7 mouse cellular contexts compared by ENCODE assay signal in the genomic region with DNA sequence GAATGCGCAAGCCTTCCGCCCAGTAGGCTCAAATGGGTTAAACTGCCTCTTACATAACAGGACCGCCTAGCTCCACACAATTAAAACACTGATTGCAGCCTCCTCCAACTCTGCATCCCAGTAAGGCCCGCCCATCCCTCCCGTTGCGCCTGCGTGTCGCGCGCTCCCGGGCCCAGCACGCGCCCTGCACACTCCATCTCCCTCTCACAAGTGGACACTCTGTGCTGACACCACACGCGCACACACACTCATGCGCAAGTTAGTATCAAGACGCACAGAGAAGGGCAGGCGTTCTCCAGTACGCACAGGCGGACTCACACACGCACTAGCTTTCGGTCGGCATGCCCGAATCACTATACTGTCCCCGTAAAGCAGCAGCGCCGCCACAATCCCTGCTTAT. TPM values are rescaled to one million over a fixed set of nuclear protein-coding genes. Genes with fewer than 3 reads are reported as not detected.
A peak's percentile ranks its signal among the peaks of the same experiment; 100 is the strongest.
DNase-seq lines count a peak whose midpoint lies in the region; ATAC-seq and TF ChIP-seq lines count a peak whose summit lies in the region.

No protein-coding gene starts in this region.

- H3K4me2 ChIP-seq in heart, embryonic 11.5 days, result peak overlapping the region; percentile 93
- H3K4me2 ChIP-seq in kidney, embryonic 16.5 days (replicated peaks; ENCODE audit: low read depth, low read length), result peak overlapping the region; percentile 75
- peak overlapping the region; percentile 90 for H3K4me2 ChIP-seq in limb, embryonic 15.5 days
- no peak overlapping the region for H3K4me2 ChIP-seq in myocyte (ENCODE audit: low read depth)

- no peaks in the 10 kb centered on the region for H3K79me2 ChIP-seq in myocyte (ENCODE audit: control insufficient read depth, insufficient read depth)

- 0 out of 2 replicates have a peak, but pooled peaks have one; percentile 0 for TF ChIP-seq CTCF in embryonic fibroblast, embryonic 13.5 days (IDR thresholded peaks at IDR 0.05; ENCODE audit: borderline replicate concordance, insufficient read depth, low read length)

- peaks cover 38% of the 10 kb centered on the region for H3K27me3 ChIP-seq in heart, embryonic 11.5 days (ENCODE audit: control insufficient read depth, insufficient read depth, low read length)
- H3K27me3 ChIP-seq in kidney, embryonic 16.5 days (ENCODE audit: insufficient read depth, low read length), result peaks cover 28% of the 10 kb centered on the region
- H3K27me3 ChIP-seq in limb, embryonic 15.5 days, result peaks cover 24% of the 10 kb centered on the region
- no peaks in the 10 kb centered on the region for H3K27me3 ChIP-seq in myocyte (ENCODE audit: control insufficient read depth, insufficient read depth, insufficient read length)

- DNase-seq in brain, adult 2 months (ENCODE audit: low read depth, low spot score), result peak; percentile 99
- peak; percentile 80 for DNase-seq in testis, postnatal 14 days (ENCODE audit: low spot score)

- H3K27ac ChIP-seq in embryonic fibroblast, embryonic 13.5 days (ENCODE audit: insufficient read depth, low read length), result no peak overlapping the region
- H3K27ac ChIP-seq in heart, embryonic 11.5 days (ENCODE audit: low read depth, low read length), result no peak overlapping the region
- peak overlapping the region; percentile 82; the same call in 1 of the 2 replicates for H3K27ac ChIP-seq in kidney, embryonic 16.5 days (ENCODE audit: low read length)
- peak overlapping the region; percentile 85 for H3K27ac ChIP-seq in limb, embryonic 15.5 days

- peak; percentile 76 for ATAC-seq in heart, embryonic 11.5 days (replicated peaks; ENCODE audit: insufficient number of reproducible peaks, low FRiP score, low TSS enrichment)
- ATAC-seq in kidney, embryonic 16.5 days (ENCODE audit: low FRiP score, low TSS enrichment), result peak; percentile 91
- peak; percentile 79 for ATAC-seq in limb, embryonic 15.5 days (ENCODE audit: insufficient number of reproducible peaks, low FRiP score, low TSS enrichment, low read depth)

- H3K9ac ChIP-seq in heart, embryonic 11.5 days (ENCODE audit: low read depth, low read length), result peak overlapping the region; percentile 61; the same call in 1 of the 2 replicates
- H3K9ac ChIP-seq in kidney, embryonic 16.5 days (replicated peaks; ENCODE audit: low read length), result peak overlapping the region; percentile 64
- no peak overlapping the region; the same call in 1 of the 2 replicates for H3K9ac ChIP-seq in limb, embryonic 15.5 days

- peak; percentile 92 for TF ChIP-seq POLR2A in embryonic fibroblast, embryonic 13.5 days (IDR thresholded peaks at IDR 0.05; ENCODE audit: low read depth, low read length)
- peak; percentile 32 for TF ChIP-seq POLR2A in myocyte (IDR thresholded peaks at IDR 0.05; ENCODE audit: insufficient read length, low read depth)

- H3K36me3 ChIP-seq in heart, embryonic 11.5 days (ENCODE audit: control insufficient read depth, insufficient read depth, low read length), result no peaks in the 10 kb centered on the region
- H3K36me3 ChIP-seq in kidney, embryonic 16.5 days (ENCODE audit: insufficient read depth, low read length), result no peaks in the 10 kb centered on the region
- no peaks in the 10 kb centered on the region for H3K36me3 ChIP-seq in limb, embryonic 15.5 days
- H3K36me3 ChIP-seq in myocyte (ENCODE audit: control insufficient read depth, insufficient read depth), result no peaks in the 10 kb centered on the region

- under 1% methylated on average over 27 of the region's 27 CpGs for WGBS in heart, embryonic 11.5 days (ENCODE audit: insufficient replicate concordance)
- WGBS in kidney, embryonic 16.5 days, result 0% methylated on average over 27 of the region's 27 CpGs
- WGBS in limb, embryonic 15.5 days, result under 1% methylated on average over 27 of the region's 27 CpGs

- H3K4me1 ChIP-seq in embryonic fibroblast, embryonic 13.5 days (ENCODE audit: control insufficient read depth, insufficient read depth, low read length), result peaks cover 6% of the 10 kb centered on the region
- H3K4me1 ChIP-seq in heart, embryonic 11.5 days (ENCODE audit: control insufficient read depth, insufficient read depth, low read length), result no peaks in the 10 kb centered on the region; the same call in 1 of the 2 replicates
- H3K4me1 ChIP-seq in kidney, embryonic 16.5 days (ENCODE audit: insufficient read depth, low read length), result peaks cover 8% of the 10 kb centered on the region; the same call in 1 of the 2 replicates
- peaks cover 24% of the 10 kb centered on the region for H3K4me1 ChIP-seq in limb, embryonic 15.5 days

- no peaks in the 10 kb centered on the region for H3K9me3 ChIP-seq in heart, embryonic 11.5 days (replicated peaks; ENCODE audit: control insufficient read depth, low read length)
- no peaks in the 10 kb centered on the region for H3K9me3 ChIP-seq in kidney, embryonic 16.5 days (ENCODE audit: low read length)
- H3K9me3 ChIP-seq in limb, embryonic 15.5 days, result no peaks in the 10 kb centered on the region

- H3ac ChIP-seq in myocyte (ENCODE audit: control insufficient read depth, insufficient read length), result no peak overlapping the region

- H3K4me3 ChIP-seq in embryonic fibroblast, embryonic 13.5 days (ENCODE audit: insufficient read depth, low read length), result peak overlapping the region; percentile 41
- H3K4me3 ChIP-seq in heart, embryonic 11.5 days (ENCODE audit: low read depth, low read length), result peak overlapping the region; percentile 67
- peak overlapping the region; percentile 65 for H3K4me3 ChIP-seq in kidney, embryonic 16.5 days (ENCODE audit: low read length)
- peak overlapping the region; percentile 63 for H3K4me3 ChIP-seq in limb, embryonic 15.5 days
- peak overlapping the region; percentile 3 for H3K4me3 ChIP-seq in myocyte

TF ChIP-seq in myocyte, 11 proteins besides CTCF, POLR2A, EP300 and RAD21:
- TF ChIP-seq POLR2AphosphoS2 (IDR thresholded peaks at IDR 0.05; ENCODE audit: insufficient read length, low read depth), result no peak
- no peak for TF ChIP-seq MYOG (IDR thresholded peaks at IDR 0.05; ENCODE audit: control insufficient read depth in 1 of 3, insufficient read depth in 1 of 3, insufficient read length in 2 of 3, low read depth in 2 of 3)
- no peak for TF ChIP-seq TCF12 (IDR thresholded peaks at IDR 0.05; ENCODE audit: insufficient read depth, poor library complexity, severe bottlenecking)
- no peak for TF ChIP-seq MAX (IDR thresholded peaks at IDR 0.05; ENCODE audit: low read depth)
- TF ChIP-seq CEBPB (IDR thresholded peaks at IDR 0.05; ENCODE audit: insufficient read depth, poor library complexity, severe bottlenecking), result no peak
- no peak for TF ChIP-seq SRF (IDR thresholded peaks at IDR 0.05; ENCODE audit: control insufficient read depth, insufficient read length, low read depth)
- no peak for TF ChIP-seq E2F4 (IDR thresholded peaks at IDR 0.05; ENCODE audit: insufficient read depth)
- no peak for TF ChIP-seq MYOD1 (IDR thresholded peaks at IDR 0.05; ENCODE audit: control insufficient read depth in 1 of 3, insufficient read length in 2 of 3, low read depth in 2 of 3)
- no peak for TF ChIP-seq TCF3 (IDR thresholded peaks at IDR 0.05; ENCODE audit: insufficient read length, low read depth)
- TF ChIP-seq USF1 (IDR thresholded peaks at IDR 0.05; ENCODE audit: low read depth), result no peak
- no peak for TF ChIP-seq REST (IDR thresholded peaks at IDR 0.05; ENCODE audit: insufficient read depth, insufficient read length)

RNA-seq across cellular contexts. Expression of gene Negr1, which starts 0.8 kb away (rescaled TPM):
- polyA plus RNA-seq in embryonic fibroblast, embryonic 13.5 days (2011; ENCODE audit: insufficient read length, low read depth, missing spikeins), result 2.2 and 2.4 TPM in 2 replicates
- 2.6 and 3.5 TPM in 2 replicates for polyA plus RNA-seq in heart, embryonic 11.5 days (2014; fragmentation: Nextera tagmentation; extraction: Ambion mirVana)
- polyA plus RNA-seq in kidney, embryonic 16.5 days (2015; fragmentation: Nextera tagmentation; extraction: Ambion mirVana), result 7.3 and 9.8 TPM in 2 replicates
- 5.8 and 6.8 TPM in 2 replicates for polyA plus RNA-seq in limb, embryonic 15.5 days (2015; fragmentation: Nextera tagmentation; extraction: Ambion mirVana)
- polyA plus RNA-seq in myocyte (2012; fragmentation: generic; extraction: Trizol), result 0.01 TPM

Comparison
In these comparisons a context has a peak if more than half of its experiments do, and no peak if none do; other contexts are left out.
1. H3K27ac ChIP-seq: peak in kidney, embryonic 16.5 days (single experiment) and limb, embryonic 15.5 days (single experiment); none in embryonic fibroblast, embryonic 13.5 days (single experiment) and heart, embryonic 11.5 days (single experiment).
2. H3K4me3 ChIP-seq: peak in every context shown above with its lines; median percentile 67 in heart, embryonic 11.5 days; 65 in kidney, embryonic 16.5 days; 63 in limb, embryonic 15.5 days; 41 in embryonic fibroblast, embryonic 13.5 days; 3 in myocyte.
3. Peak in every context shown above with its lines, with median percentiles within 50 percentile points of each other: ATAC-seq.